Mouse (Mus musculus) forebrain, embryonic 16.5 days (tissue): Measurements from ENCODE around the gene Nfasc. TPM values are rescaled to one million over a fixed set of nuclear protein-coding genes. Genes with fewer than 3 reads are reported as not detected.

Experiments
- ATAC-seq: fragments of 200-750 bp; cut with Nextera tagmentation; 2 replicates; pipeline ENCODE4 v1.8.0; 2017; ENCODE audit warnings: mild to moderate bottlenecking, moderate library complexity
- H3K27ac ChIP-seq: fragments of 300-500 bp; sonication (generic); 2 replicates; pipeline ENCODE4 v1.5.1; 2014; ENCODE audit warnings: low read length, control low read depth
- H3K27me3 ChIP-seq: fragments of 300-500 bp; sonication (generic); replicated peaks from 2 replicates; pipeline ENCODE4 v1.6.1; 2014; ENCODE audit warnings: low read length; ENCODE audit not compliant: control insufficient read depth, insufficient read depth
- H3K36me3 ChIP-seq: fragments of 300-500 bp; sonication (generic); 2 replicates; pipeline ENCODE4 v1.6.1; 2014; ENCODE audit not compliant: control insufficient read depth, insufficient read depth
- H3K4me1 ChIP-seq: fragments of 300-500 bp; sonication (generic); replicated peaks from 2 replicates; pipeline ENCODE4 v1.6.1; 2014; ENCODE audit warnings: low read length; ENCODE audit not compliant: control insufficient read depth, insufficient read depth
- H3K4me2 ChIP-seq: fragments of 300-500 bp; sonication (generic); 2 replicates; pipeline ENCODE4 v1.6.1; 2014; ENCODE audit warnings: mild to moderate bottlenecking, low read length, control low read depth
- H3K4me3 ChIP-seq: fragments of 300-500 bp; sonication (generic); replicated peaks from 2 replicates; pipeline ENCODE4 v1.5.1; 2014; ENCODE audit warnings: mild to moderate bottlenecking, low read length, control low read depth
- H3K9ac ChIP-seq: fragments of 300-500 bp; sonication (generic); replicated peaks from 2 replicates; pipeline ENCODE4 v1.6.1; 2014; ENCODE audit warnings: low read depth, low read length, control low read depth
- H3K9me3 ChIP-seq: fragments of 300-500 bp; sonication (generic); 2 replicates; pipeline ENCODE4 v1.6.1; 2016; ENCODE audit warnings: low read length; ENCODE audit not compliant: control insufficient read depth
- WGBS: fragments of 180-500 bp; shearing (Covaris S2); extraction: QIAGEN DNeasy Blood & Tissue Kit; methylation state at CpG from one replicate; pipeline ENCODE4 v1.1.7; 2014; 5-methylcytosine and 5-hydroxymethylcytosine counted together
- polyA plus RNA-seq: library from polyadenylated mRNA; unstranded; fragments of >200 nt; fragmentation: Nextera tagmentation; extraction: Ambion mirVana; gene quantifications from 2 replicates; pipeline ENCODE4 v1.2.1, GENCODE M21; 2015

Gene Nfasc
- polyA plus RNA-seq, 1 experiment from 2014 or later, result 61.8 TPM

DNA sequence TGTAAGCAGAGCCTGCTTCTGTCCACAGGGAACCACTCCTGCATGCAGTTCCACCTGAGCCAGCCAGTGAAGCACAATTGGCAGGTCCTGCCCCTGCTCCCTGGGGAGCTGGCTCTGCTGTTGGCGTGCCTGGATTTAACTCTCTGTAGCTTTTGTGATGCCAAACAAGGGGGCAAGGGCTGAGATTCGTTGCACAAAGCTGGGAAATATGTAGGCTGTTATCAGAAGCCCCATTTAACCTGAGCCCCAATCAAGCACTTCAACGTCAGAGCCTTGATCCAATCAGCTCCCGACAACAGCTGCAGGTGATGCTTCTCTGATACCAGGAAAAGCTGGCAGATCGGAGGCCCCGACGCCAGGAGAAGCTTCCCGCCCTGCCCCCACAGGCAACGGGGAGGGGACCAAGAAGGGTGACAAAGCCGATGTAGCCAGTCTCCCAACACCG, 2.5 kb downstream of the Nfasc start:
- Histone ChIP-seq H3K4me1 (peaks cover 64% of the 10 kb centered on the region), H3K9me3 (no peaks in the 10 kb centered on the region), H3K4me3 (peak overlapping the region; percentile 76), H3K36me3 (no peaks in the 10 kb centered on the region), H3K9ac (peak overlapping the region; percentile 46), H3K27me3 (no peaks in the 10 kb centered on the region), H3K4me2 (peak overlapping the region; percentile 90), H3K27ac (peak overlapping the region; percentile 76)
- peak; percentile 80 for ATAC-seq
- 0% methylated on average over 11 of the region's 11 CpGs for WGBS

DNA sequence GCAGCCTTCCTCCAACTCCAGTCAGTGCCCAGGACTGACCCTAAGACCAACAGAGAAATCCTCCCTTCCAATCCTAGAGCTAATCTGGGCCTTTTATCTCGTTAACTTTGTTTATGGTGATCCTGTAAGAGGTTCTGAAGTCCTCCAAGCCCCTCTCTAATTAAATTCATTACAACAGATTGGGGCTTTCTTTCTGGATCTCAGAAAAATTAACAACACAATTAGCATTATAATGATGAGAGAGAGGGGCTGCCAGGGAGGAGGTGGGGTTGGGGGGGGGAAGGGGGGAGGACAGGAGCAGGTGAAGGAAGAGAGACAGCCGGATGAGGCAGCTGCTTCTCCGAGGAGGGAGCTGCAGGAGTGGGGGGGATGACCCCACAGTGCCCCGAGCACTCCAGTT, 5.4 kb downstream of the Nfasc start:
- Histone ChIP-seq H3K27ac (peak overlapping the region; percentile 56), H3K36me3 (no peaks in the 10 kb centered on the region), H3K9ac (0 out of 2 replicates have a peak overlapping the region, but pooled peaks have one; percentile 6), H3K4me3 (no peak overlapping the region), H3K4me2 (peak overlapping the region; percentile 4; the same call in 1 of the 2 replicates), H3K4me1 (peaks cover 69% of the 10 kb centered on the region), H3K27me3 (no peaks in the 10 kb centered on the region), H3K9me3 (no peaks in the 10 kb centered on the region)
- WGBS, result 6% methylated on average over 4 of the region's 4 CpGs
- no peak for ATAC-seq

DNA sequence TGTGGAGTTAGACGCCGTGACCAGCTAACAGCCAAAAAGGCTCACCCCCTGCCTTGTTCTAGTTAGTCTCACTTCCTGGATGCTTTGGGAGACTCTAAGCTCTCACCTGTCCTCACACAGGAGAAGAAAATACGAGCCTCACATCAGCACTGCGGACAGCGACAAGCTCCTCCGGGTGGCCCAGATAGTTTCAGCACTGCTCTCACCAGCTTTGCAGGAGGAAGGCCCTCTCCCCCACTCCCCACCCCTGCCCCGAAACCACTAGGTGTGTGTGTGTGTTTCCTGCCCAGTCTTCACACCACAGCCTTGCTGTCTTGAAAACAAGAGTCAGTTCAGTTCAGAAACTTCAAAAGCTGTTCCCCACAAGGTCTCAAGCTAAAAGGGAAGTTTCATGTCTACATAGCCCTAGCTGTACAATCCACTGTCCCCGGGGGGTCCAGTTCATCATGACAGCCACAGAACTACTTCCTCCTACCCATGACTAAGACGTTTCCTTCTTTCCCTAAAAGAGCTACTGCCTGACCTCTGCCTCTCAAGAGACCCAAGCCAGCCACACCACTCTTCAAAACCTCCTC, 7.6 kb downstream of the Nfasc start:
- no peak for ATAC-seq
- H3K4me2 ChIP-seq, result no peak overlapping the region
- H3K4me3 ChIP-seq, result no peak overlapping the region
- no peaks in the 10 kb centered on the region for H3K9me3 ChIP-seq
- H3K36me3 ChIP-seq, result no peaks in the 10 kb centered on the region
- peaks cover 56% of the 10 kb centered on the region for H3K4me1 ChIP-seq
- H3K27ac ChIP-seq, result no peak overlapping the region
- H3K9ac ChIP-seq, result no peak overlapping the region
- no peaks in the 10 kb centered on the region for H3K27me3 ChIP-seq
- WGBS, result 51% methylated on average over 9 of the region's 9 CpGs

DNA sequence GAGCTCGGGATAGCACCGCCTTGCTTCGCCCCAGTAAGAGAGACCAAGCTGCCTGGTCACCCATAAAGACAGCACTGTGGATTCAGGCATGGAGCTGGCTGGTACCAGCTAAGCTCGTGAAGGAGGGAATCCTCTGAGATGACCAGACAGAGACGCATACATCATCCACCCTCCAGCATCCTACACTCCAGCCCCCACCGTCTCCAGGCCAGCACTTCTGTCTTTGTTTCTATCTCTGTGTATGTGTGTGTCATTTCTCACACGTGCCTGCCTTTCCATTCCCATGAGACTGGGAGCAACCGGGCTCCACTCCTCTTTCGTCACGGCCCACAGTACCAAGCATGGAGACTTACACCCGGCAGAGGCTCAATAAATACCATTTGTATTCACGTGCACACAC, 9.3 kb downstream of the Nfasc start:
- 62% methylated on average over 12 of the region's 12 CpGs for WGBS
- no peak overlapping the region for H3K27ac ChIP-seq
- no peaks in the 10 kb centered on the region for H3K9me3 ChIP-seq
- H3K4me1 ChIP-seq, result peaks cover 53% of the 10 kb centered on the region
- no peak overlapping the region for H3K4me2 ChIP-seq
- no peak overlapping the region for H3K4me3 ChIP-seq
- H3K27me3 ChIP-seq, result no peaks in the 10 kb centered on the region
- ATAC-seq, result no peak
- H3K9ac ChIP-seq, result no peak overlapping the region
- no peaks in the 10 kb centered on the region for H3K36me3 ChIP-seq

DNA sequence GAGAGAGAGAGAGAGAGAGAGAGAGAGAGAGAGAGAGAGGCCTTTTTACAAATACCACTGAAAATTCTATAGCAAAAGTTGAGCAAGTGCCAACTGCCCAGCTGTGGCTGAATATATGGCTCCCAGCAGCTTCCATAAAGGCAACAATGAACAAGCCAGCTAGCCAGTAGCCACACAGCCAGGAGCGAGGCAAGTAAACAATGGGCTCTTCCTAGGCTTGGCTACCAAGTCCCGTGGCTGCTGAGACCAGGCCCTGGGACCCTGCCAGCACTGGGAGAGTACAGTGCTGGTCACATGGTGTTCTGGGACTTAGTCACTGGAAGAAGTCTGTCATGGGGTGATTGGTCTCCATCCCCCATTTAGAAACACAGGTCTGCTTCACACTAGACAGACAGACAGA, 14.0 kb downstream of the Nfasc start:
- Histone ChIP-seq H3K4me1 (peaks cover 24% of the 10 kb centered on the region), H3K4me2 (no peak overlapping the region), H3K9me3 (no peaks in the 10 kb centered on the region), H3K4me3 (no peak overlapping the region), H3K27ac (no peak overlapping the region), H3K27me3 (no peaks in the 10 kb centered on the region), H3K9ac (no peak overlapping the region), H3K36me3 (no peaks in the 10 kb centered on the region)
- no peak for ATAC-seq
- 10% methylated on average over 2 of the region's 2 CpGs for WGBS

DNA sequence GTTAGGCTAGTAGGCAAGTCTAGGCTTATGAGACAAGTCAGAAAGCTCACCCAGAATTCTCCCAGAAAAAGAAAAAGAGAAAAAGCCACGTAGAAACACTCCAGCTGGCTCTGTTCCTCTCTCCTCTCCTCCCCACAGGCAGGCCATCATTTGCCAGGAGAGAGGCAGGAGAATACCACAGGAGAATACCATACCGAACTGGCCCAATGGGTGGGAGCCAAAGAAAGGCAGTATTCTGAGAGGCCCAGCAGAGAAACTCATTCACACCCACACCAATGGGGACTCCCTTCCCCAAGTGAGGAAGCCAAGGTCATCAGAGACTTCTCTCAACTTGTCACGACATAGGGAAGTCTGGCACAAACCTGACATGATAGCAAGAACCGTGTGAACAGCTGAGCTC, 19.2 kb downstream of the Nfasc start:
- Histone ChIP-seq H3K4me2 (no peak overlapping the region), H3K27me3 (no peaks in the 10 kb centered on the region), H3K9ac (no peak overlapping the region), H3K36me3 (no peaks in the 10 kb centered on the region), H3K27ac (no peak overlapping the region), H3K4me1 (peaks cover 26% of the 10 kb centered on the region), H3K9me3 (no peaks in the 10 kb centered on the region), H3K4me3 (no peak overlapping the region)
- no peak for ATAC-seq
- WGBS, result 57% methylated on average over 4 of the region's 4 CpGs

DNA sequence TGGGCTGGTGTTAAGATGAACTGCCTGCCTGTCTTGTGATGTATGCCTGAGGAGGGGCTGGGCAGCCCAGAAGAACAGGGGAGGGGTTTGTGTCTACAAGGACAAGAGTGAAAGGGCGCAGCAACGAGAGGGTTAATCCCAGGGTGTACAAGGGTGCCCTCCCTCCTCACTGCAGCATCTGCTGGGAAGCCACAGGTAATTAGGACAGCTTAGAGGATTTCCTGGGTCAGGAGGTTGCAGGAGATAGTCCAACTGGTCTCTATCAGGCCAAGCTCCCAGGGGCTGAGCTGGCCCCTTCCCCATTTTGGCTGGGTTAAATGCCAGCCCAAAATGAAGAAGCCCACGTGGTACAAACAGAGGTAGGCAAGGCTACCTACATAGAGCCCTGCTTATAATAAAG, 20.3 kb downstream of the Nfasc start:
- H3K9me3 ChIP-seq, result no peaks in the 10 kb centered on the region
- H3K4me1 ChIP-seq, result peaks cover 25% of the 10 kb centered on the region
- H3K36me3 ChIP-seq, result no peaks in the 10 kb centered on the region
- no peak overlapping the region for H3K9ac ChIP-seq
- ATAC-seq, result no peak
- no peak overlapping the region for H3K27ac ChIP-seq
- no peak overlapping the region for H3K4me3 ChIP-seq
- no peak overlapping the region for H3K4me2 ChIP-seq
- H3K27me3 ChIP-seq, result no peaks in the 10 kb centered on the region
- WGBS, result 61% methylated on average over 3 of the region's 3 CpGs

DNA sequence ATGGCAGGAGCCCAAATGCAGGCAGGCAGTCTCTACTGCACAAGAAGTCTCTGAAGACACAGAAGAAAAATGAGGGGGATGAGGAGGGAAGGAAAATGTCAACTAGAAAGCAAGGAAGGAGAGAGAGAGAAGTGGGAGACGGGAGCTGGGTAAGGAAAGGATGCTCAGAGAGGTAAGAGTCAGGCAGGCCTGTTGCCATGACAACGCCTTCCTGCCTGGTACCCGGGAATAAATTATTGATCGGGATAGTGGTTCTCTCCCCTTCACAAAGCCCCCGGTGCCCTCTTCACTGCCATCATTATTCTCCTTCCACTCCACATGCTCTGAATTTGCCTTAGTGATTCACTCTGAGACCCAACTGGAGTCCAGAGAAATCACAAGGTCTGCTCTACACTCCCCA, 23.4 kb downstream of the Nfasc start:
- no peak; the same call in 1 of the 2 replicates for ATAC-seq
- no peaks in the 10 kb centered on the region for H3K9me3 ChIP-seq
- WGBS, result 48% methylated on average over 5 of the region's 5 CpGs
- no peak overlapping the region for H3K9ac ChIP-seq
- H3K4me3 ChIP-seq, result no peak overlapping the region
- peaks cover 34% of the 10 kb centered on the region for H3K4me1 ChIP-seq
- no peaks in the 10 kb centered on the region for H3K36me3 ChIP-seq
- no peaks in the 10 kb centered on the region for H3K27me3 ChIP-seq
- peak overlapping the region; percentile 37; the same call in 1 of the 2 replicates for H3K27ac ChIP-seq
- H3K4me2 ChIP-seq, result no peak overlapping the region

DNA sequence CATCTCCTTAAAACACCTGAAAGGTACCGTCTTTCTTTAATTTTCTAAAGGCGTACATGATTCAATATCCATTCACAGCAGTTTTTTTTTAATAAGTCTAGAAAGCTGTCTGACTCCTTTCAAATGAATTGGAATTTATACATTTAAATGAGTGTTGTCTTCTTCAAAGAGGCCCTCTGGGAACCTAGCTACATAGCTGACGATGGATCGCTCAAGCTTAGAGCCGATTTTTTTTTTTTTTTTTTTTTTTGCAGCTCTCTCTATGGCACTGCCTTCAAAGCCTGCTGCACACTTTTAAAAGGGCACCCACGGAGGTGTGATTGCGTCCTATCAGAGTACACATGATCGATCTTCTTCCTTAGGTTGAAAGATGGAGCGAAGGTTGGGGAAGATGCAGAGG, 26.6 kb downstream of the Nfasc start:
- ATAC-seq, result peak; percentile 27; the same call in 1 of the 2 replicates
- Histone ChIP-seq H3K4me3 (no peak overlapping the region), H3K4me2 (no peak overlapping the region), H3K27me3 (no peaks in the 10 kb centered on the region), H3K4me1 (peaks cover 32% of the 10 kb centered on the region), H3K36me3 (no peaks in the 10 kb centered on the region), H3K9me3 (no peaks in the 10 kb centered on the region), H3K27ac (peak overlapping the region; percentile 46), H3K9ac (no peak overlapping the region)
- 75% methylated on average over 9 of the region's 9 CpGs for WGBS

DNA sequence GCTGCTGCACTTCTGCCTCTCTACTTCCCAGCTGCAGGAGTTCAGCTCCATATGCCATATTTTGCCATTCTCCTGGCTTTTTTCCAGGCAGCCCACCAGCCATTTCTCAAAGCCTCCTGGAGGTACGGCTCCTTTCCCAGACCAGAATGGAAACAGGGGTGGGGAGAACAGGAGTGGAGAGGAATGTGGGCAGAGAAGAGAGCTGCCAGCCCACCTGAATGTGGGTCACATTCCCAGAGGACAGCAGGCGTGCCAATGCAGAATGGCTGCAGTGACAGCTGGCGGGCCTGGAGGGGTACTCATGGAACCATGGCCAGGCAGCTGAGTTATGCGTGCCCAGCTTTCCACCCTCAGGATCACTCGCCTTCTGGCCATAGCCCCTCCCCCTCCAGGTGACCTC, 32.2 kb downstream of the Nfasc start:
- no peak for ATAC-seq
- WGBS, result 49% methylated on average over 5 of the region's 5 CpGs
- H3K4me1 ChIP-seq, result peaks cover 14% of the 10 kb centered on the region
- H3K36me3 ChIP-seq, result no peaks in the 10 kb centered on the region
- no peak overlapping the region for H3K27ac ChIP-seq
- H3K9me3 ChIP-seq, result no peaks in the 10 kb centered on the region
- no peak overlapping the region for H3K4me3 ChIP-seq
- no peaks in the 10 kb centered on the region for H3K27me3 ChIP-seq
- no peak overlapping the region for H3K4me2 ChIP-seq
- H3K9ac ChIP-seq, result no peak overlapping the region
